Mouse (Mus musculus) embryonic fibroblast, embryonic 13.5 days (primary cell): ENCODE data around the gene Rad54l2.

Source experiments
- CTCF ChIP-seq: IDR thresholded peaks from 2 replicates; pipeline ENCODE4 v1.5.1; 2011; ENCODE audit warnings: mild to moderate bottlenecking, control low read depth, low read length, moderate library complexity, borderline replicate concordance; ENCODE audit not compliant: insufficient read depth
- POLR2A ChIP-seq: IDR thresholded peaks from 2 replicates; pipeline ENCODE4 v1.6.1; 2011; ENCODE audit warnings: low read depth, mild to moderate bottlenecking, control low read depth, low read length, moderate library complexity

DNA sequence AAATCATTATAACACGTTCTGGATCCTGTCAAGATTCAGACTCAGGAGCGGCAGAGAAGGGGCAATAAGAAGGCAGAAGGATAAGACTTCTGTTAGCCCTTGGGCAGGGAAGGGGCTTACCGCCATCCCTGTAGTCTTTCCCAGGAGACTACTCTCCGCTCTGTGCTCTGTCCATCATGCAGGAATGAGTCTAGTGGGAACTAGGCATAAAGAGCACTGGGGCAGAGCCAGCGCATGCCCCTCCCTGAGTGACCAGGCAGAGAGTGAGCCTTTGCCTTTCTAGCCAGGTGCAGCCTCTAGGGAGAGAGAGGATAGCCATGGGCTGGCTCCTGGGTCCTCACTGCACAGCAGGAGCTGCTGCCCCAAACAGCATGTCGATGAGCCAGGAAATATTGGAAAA lies 124.1 kb downstream of the Rad54l2 start:
- TF ChIP-seq CTCF (no peak), POLR2A (no peak)
